Mouse (Mus musculus) kidney, postnatal 4 days (tissue): ENCODE results near the gene Lnp1.
A peak's percentile ranks its signal among the peaks of the same experiment; 100 is the strongest.
"Not testable (repeated sequence)": the region's sequence is repeated elsewhere in the genome, so short reads cannot be mapped to it uniquely, and the experiment has no call there.

Experiments
- DNase-seq, 2 experiments: peaks; one replicate each; pipeline ENCODE4 v3.0.0; 2021; ENCODE audit warnings: mixed read lengths in 2 of 2

Gene Lnp1

DNA sequence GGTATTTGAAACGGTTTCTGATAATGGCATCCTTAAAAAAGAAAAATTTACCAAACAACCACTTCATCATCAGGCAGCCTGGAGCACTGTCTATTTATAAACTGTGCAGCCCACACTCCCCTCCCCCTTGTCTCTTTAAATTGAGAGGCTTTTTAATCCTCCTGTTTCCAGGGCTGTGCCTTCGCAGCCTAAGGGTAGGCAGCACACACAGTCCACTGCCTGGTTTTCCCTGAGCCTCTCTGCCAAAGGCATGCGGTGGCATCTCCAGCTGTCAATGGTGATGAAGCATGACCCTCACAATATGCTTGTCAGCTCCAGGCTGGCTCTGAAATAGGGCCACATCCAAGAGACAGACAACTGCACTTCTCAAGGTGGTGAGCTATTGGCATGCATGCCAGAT, at the start of gene Lnp1:
Gene Lnp1, minus strand, starts transcription at position 39 of the 400 bp plus-strand sequence.
- no peak for DNase-seq

DNA sequence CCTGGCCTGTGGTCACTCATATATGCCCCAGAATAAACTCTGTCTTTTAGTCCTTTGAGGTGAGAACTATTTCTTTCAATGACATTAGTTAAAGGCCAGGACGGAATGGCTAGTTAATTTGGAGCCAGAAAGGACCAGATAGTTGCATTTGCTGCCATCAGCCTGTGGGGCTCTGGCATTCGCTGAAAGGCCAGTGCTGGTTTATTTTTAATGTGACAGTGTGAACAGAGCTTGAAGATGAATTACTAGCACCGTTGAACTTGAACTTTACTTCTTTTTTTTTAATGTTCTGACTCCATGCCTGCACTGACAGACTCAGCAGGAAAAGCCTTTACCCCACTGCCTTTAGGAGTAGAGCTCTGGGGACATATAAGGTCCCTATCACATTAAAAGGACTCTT, 46.8 kb upstream of the Lnp1 start:
- DNase-seq: no peak

DNA sequence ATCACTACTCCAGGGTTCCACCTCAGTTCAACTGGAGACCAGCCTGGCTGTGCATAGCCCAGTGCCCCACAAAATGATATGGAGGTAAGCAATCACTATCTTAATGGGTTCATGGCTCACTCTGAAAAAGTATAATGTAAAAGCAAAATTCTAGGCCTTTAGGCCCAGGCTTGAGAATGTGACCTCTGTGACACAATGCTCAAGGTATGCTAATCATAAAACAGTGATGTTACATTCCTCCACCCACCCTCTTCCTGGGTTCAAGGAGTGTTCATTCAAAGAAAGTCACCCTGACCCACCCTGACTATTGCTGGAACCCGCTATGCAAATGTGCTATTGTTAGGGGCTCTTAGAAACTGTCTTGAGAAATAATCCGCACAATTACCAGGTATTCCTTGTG, 30.4 kb upstream of the Lnp1 start:
- not testable (repeated sequence) for DNase-seq

DNA sequence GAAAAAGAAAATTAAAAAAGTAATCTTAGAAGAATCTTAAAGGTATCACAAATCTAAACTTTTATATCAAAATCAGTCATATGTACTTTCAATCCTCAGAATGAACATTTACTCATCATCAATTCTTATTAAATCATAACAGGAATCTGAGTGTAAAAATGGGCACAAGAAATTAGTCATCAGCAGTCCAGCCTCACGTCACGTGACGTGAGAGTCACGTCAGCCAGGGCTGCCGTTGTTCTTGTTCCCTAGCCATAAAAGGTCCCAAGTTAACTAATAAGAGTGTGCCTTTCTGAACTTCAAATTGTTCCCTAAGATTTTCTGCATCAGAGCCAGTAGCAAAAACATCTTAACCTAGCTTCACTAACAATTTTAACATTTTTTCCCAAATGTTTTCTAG, 21.2 kb upstream of the Lnp1 start:
- DNase-seq: no peak

DNA sequence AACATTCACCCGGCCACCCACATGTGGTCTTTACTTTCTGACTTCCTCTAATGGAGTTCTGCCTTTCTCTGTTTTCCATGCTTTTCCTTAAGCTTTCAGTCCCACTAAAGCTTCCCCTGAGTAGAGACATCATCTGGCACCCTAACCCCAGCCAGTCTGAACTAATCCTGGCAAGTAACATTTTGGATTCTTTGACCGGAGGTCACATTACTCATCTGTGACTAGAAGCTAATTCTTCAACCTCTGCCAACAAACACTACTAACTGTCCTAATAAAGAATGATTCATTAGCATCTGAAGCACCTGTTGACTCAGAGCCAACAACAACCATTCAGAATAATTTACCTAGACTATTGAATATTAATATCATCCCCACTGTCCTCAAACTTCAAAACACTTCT, 14.5 kb upstream of the Lnp1 start:
- no peak for DNase-seq

DNA sequence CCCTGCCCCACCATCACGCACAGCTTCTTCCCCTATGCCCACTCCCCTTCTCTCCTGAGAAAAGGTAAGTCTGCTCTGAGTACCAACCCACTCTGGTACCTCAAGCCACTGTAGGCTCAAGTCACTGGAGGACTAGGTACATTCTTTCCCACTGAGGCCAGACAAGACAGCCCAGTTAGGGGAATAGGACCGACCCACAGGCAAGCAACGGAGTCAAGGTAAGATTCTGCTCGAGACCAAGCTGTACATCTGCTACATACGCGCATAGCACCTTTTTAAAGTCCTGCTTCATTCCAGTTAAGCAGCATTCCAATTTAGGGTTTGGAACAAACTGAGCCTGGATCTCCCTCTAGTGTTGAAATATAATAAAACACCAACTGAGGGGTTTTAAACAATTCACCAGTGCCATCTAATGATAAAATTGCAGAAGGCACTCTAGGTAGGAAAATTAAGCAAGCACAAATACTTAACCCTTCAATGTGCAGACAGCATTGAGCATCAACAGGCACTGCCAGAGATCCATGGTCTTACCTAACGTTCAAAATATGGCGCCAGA, 7.7 kb downstream of the Lnp1 start:
- DNase-seq: peak; percentile 1 to 19

DNA sequence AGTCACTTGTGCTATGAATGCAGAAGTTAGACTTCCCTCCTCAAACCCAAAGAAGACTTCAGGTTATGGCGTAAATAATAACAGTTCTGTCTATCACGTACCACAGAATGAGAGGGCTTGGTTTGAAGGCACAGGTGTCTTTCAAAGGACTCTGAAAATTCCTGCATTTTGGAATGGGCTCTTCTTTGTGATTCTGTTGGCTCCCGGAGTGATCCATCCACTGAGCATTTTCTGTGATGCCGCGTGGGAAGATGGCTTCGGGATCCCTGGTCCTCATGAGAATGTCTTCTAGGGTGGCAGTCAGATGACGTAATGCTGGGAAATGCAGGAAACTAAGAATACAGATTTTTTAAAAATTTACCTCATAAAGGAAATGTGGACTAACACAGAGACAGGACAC, 10.6 kb downstream of the Lnp1 start:
- DNase-seq: no peak

DNA sequence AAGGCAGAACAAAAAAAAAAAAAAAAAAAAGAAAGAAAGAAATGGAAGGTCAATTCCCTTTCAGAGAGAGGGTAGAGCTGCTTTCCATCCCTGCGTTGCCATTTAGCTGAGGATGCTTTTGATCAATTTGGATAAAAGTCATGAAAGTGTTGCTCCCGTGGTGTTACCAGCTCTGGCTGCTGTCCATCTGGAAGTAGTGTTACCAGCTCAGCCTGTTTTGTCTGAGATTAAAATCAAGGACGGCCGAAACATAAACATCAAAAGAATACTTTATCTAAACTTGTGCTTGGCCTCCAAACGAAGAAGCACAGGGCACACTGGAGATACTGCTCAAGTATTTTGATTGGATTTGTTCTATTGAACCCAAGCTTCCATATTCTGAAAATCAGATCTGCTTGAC, 18.9 kb downstream of the Lnp1 start:
- DNase-seq: no peak

DNA sequence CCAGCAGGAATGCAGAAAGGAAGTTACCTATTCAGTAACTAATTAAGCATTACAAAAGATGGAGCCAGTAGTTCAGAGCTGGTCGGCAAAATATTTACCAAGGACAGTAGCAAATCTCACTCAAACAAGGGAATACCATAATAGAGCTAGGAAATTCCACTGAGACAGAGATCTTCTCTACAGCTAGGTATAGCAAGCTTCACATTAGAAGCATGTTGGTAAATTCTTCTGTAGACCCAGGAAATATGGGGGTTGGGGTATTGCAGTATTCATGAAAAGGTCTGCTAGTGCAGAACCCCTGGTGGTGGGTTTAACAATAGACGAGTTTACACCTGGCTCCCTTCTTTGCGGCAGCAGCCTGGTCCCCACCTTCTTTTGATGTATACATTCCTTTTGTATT, 25.7 kb downstream of the Lnp1 start:
- not testable (repeated sequence) for DNase-seq

DNA sequence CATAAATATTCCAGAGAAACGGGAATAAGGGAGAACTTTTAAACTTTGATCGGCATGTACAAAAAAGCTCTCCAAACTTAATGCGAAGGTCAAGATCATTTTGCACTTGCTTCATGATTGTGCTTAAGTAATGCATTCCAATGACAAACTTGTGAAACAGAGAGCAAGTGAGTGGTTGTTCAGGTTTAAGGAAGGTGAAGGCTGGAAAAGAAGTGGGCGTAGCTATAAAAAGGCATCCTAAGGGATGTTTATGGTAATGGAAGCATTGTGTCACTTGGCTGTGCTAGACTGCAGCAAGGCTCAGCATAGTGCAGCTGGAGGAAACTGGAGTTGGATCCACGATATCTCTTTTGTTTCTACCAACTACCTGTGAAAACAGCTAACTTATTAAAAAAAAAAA, 36.3 kb downstream of the Lnp1 start:
- DNase-seq: no peak

DNA sequence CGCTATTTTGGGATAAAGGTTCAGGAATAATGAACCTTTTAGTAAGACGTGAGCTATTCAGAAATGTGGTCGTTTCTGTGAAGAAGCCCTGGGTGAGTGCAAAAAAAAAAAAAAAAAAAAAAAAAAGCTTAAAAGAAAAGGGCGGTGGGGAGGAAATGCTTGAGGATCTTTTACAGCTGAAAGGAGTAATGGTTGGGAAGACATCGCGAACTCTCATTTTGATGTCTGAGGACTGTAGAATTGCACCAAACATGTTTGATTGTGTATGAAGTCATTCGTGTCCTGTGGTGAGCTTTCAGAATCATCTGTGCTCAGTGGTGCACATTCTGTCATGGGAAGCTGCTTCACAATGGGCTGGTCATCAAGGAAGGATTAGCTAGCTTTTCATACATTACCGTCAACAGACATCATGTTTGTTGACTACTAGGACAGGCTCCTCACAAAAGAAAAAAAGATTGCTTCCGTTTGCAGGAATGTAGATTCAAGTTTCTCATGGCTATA, 41.2 kb downstream of the Lnp1 start:
- no peak for DNase-seq

DNA sequence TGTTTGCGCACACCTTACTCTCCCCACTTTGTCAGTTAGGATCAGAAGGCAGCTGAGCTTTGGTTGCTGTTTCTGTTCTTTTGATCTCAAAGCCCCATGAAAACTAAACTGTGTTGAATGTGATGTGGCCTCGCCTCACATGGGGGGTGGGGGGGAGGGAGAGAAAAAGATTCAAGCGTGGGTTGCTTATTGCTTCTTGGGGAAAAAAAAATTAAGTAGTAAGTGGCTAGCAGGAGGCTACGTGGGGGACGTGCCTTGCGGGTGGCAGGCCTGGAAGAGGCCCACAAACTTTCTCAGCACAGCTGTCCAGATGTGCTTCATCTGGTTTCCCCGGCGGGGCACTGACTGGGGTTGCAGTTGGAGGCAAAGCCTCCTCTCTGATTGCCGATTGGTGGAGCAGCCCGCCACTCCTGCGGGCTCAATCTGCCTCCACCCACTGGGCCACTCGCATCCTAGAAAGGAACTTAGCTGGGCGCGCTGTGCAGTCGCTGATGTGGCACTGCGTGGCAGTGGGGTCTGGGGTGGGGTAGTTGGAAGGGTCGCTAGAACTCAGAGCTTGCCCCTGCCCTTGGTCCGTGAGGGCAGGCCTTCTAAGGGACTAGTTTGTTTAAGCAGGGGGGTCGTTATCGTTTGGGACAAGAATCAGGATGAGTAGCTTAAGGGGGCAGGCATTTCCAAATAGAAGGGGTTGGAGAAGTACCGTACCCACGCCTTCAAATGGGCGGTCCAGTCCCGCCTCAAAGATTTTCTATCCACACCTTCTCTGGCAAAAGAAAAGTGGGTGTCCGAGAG, 41.8 kb downstream of the Lnp1 start, which contains the start of gene Tmem45a:
Gene Tmem45a, minus strand, starts transcription at position 343 of the 792 bp plus-strand sequence.
- peak; percentile 95 to 96 for DNase-seq

DNA sequence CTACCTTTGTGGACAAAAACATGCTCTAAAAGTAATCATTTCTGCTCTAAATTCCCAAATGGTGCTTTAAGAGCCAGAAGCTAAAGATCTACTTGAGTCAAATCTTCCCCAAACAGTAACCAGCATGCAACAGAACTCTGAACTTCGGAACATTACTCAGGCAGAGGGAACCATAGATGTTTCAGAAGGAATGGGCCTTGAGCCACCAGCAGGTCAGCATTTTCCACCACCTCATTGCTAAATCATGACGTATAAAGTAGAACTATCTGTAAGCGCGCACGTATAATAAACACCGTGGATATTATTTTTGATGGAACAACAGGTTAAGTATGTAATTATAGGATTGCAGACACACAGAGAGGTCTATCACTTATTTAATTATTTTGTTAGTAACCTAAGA, 43.0 kb downstream of the Lnp1 start:
- no peak for DNase-seq

DNA sequence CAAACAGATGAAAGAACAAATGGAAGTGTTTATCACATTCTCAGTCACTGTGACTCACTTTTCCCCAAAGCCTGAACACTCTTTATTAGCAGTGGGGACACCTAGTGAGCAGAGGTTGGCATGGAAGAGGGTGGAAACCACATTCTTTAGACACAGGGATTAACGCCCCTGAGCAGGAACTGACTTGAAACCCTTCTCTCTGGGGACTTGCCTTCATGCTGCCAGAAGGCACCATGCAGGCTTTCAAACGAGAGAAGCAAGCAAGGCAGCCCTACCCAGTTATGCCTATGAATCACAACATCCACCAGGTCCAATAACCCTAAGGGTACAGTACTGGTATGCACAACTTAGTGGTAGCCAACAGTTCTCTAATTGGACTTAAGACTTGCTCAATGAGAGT, 54.5 kb downstream of the Lnp1 start:
- DNase-seq: no peak

DNA sequence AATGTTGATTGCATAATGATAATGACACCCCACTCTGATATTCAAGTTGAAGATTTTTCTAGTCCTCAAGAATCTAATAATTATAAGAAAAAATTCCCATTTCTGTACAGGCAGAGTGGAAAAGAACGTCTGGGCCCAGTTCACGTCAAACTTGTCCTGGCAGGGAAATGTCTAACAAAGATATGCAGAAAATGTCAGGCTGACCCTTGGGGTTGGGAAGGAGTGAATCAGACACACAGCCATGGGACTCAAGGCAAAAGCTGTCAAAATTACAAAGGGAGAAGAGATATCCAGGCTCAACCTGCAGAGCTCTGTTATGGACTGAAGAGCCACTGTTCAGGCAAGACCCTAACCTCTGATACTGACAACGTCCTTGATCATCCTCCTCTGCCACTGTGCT, 57.4 kb downstream of the Lnp1 start:
- no peak for DNase-seq

DNA sequence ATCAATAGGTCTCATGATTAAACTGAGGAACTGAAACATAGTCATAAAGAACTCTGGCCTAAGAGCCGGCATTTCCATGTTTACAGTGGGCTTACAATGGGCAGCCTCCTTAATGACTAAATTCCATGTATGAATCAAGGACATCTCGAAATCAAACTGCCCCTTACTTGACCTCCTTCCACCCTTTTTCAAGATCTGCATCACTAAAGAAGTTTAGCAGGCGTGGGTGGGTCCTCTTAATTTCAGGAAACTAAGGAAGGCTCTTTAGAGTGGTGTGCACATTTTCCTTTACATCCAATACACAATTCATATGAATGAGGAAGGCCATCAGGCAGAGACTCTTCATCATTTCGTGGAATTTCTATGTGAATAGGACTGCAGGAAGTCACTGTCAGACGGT, 59.5 kb downstream of the Lnp1 start:
- no peak for DNase-seq

DNA sequence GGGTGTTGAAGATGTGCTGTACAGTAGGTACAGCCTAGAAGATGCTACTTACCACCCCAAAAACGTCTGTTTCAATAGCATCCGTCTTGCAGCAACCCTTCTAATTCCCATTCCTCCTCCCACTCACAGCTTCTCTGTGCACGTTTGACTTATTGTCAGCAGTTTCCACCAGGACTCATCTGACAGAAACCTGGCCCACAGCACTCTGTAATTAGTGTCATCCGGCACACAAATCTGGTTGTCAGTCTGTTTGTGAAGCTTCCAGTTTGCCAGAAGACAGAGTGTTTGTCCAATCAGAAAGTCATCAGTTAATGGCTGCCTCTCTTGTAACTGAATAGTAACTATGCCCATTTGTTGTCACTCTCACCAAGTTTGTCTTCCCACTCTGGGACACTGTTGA, 60.3 kb downstream of the Lnp1 start:
- DNase-seq: peak; percentile 17 to 19
